ENCODE assay signal across 7 mouse cellular contexts in genomic region chr9:61965411-61965930, GRCm38 (mm10). TPM values are rescaled to one million over a fixed set of nuclear protein-coding genes. Genes with fewer than 3 reads are reported as not detected.
DNase-seq lines count a peak whose midpoint lies in the region; ATAC-seq lines count a peak whose summit lies in the region.

No protein-coding gene starts in this region.

- no peak overlapping the region for H3K4me3 ChIP-seq in forebrain, embryonic 16.5 days (replicated peaks; ENCODE audit: low read length)
- H3K4me3 ChIP-seq in hindbrain, embryonic 16.5 days (ENCODE audit: low read length), result no peak overlapping the region

- ATAC-seq in forebrain, embryonic 16.5 days, result peak; percentile 49; the same call in 1 of the 2 replicates
- peak; percentile 76 for ATAC-seq in hindbrain, embryonic 16.5 days

- H3K9ac ChIP-seq in forebrain, embryonic 16.5 days (replicated peaks; ENCODE audit: low read depth, low read length), result no peak overlapping the region
- no peak overlapping the region for H3K9ac ChIP-seq in hindbrain, embryonic 16.5 days (ENCODE audit: low read depth, low read length)

- H3K4me2 ChIP-seq in forebrain, embryonic 16.5 days (ENCODE audit: low read length), result no peak overlapping the region
- no peak overlapping the region for H3K4me2 ChIP-seq in hindbrain, embryonic 16.5 days (ENCODE audit: low read length)

- no peak overlapping the region for H3K27ac ChIP-seq in forebrain, embryonic 16.5 days (ENCODE audit: low read length)
- H3K27ac ChIP-seq in hindbrain, embryonic 16.5 days (ENCODE audit: low read depth, low read length), result no peak overlapping the region

- H3K9me3 ChIP-seq in forebrain, embryonic 16.5 days (ENCODE audit: control insufficient read depth, low read length), result no peaks in the 10 kb centered on the region
- H3K9me3 ChIP-seq in hindbrain, embryonic 16.5 days (ENCODE audit: control insufficient read depth, low read length), result no peaks in the 10 kb centered on the region

- no peaks in the 10 kb centered on the region for H3K27me3 ChIP-seq in forebrain, embryonic 16.5 days (replicated peaks; ENCODE audit: control insufficient read depth, insufficient read depth, low read length)
- no peaks in the 10 kb centered on the region for H3K27me3 ChIP-seq in hindbrain, embryonic 16.5 days (replicated peaks; ENCODE audit: control insufficient read depth, insufficient read depth, low read length)

- no peaks in the 10 kb centered on the region for H3K4me1 ChIP-seq in forebrain, embryonic 16.5 days (replicated peaks; ENCODE audit: control insufficient read depth, insufficient read depth, low read length)
- H3K4me1 ChIP-seq in hindbrain, embryonic 16.5 days (ENCODE audit: control insufficient read depth, insufficient read depth, low read depth, low read length), result no peaks in the 10 kb centered on the region

- WGBS in forebrain, embryonic 16.5 days, result 44% methylated on average over 4 of the region's 4 CpGs
- WGBS in hindbrain, embryonic 16.5 days, result 50% methylated on average over 4 of the region's 4 CpGs

- peak; percentile 46 for DNase-seq in WW6 (ENCODE audit: low read depth, low spot score)
- DNase-seq in cerebellum, adult 18-20 months, result peak; percentile 63 to 64
- peak; percentile 14 to 78 for DNase-seq in left cerebral cortex, adult 9 months (ENCODE audit: low spot score in 2 of 2)
- DNase-seq in mesoderm, embryonic 11.5 days (ENCODE audit: low read depth, low spot score), result peak; percentile 77
- peak; percentile 44 to 55 for DNase-seq in right cerebral cortex, postnatal 36 days (ENCODE audit: low spot score in 2 of 2)

- no peaks in the 10 kb centered on the region for H3K36me3 ChIP-seq in forebrain, embryonic 16.5 days (ENCODE audit: control insufficient read depth, insufficient read depth)
- H3K36me3 ChIP-seq in hindbrain, embryonic 16.5 days (ENCODE audit: control insufficient read depth, insufficient read depth, low read length), result no peaks in the 10 kb centered on the region

RNA-seq across cellular contexts. Expression of gene Kif23, which starts 18.9 kb away (rescaled TPM):
- polyA plus RNA-seq in forebrain, embryonic 16.5 days (2015; fragmentation: Nextera tagmentation; extraction: Ambion mirVana), result 36.6 and 37.5 TPM in 2 replicates
- polyA plus RNA-seq in hindbrain, embryonic 16.5 days (2015; fragmentation: Nextera tagmentation; extraction: Ambion mirVana), result 13.7 and 18.6 TPM in 2 replicates

RNA-seq across cellular contexts. Expression of gene Rplp1, which starts 51.1 kb away (rescaled TPM):
- polyA plus RNA-seq in forebrain, embryonic 16.5 days (2015; fragmentation: Nextera tagmentation; extraction: Ambion mirVana), result 804 and 844 TPM in 2 replicates
- 902 and 928 TPM in 2 replicates for polyA plus RNA-seq in hindbrain, embryonic 16.5 days (2015; fragmentation: Nextera tagmentation; extraction: Ambion mirVana)
